Mouse (Mus musculus): Measurements from ENCODE around the gene Arsk. TPM values are rescaled to one million over a fixed set of nuclear protein-coding genes. Genes with fewer than 3 reads are reported as not detected.

Arsk gene
- 4.7 and 5.2 TPM in 2 replicates for polyA plus RNA-seq (2015; fragmentation: Nextera tagmentation; extraction: Ambion mirVana)

- Histone ChIP-seq H3K4me2 (ENCODE audit: low read length) (peak within 1 kb of the TSS; percentile 77), H3K27me3 (replicated peaks; ENCODE audit: control insufficient read depth, insufficient read depth, low read length) (no peaks in the 10 kb centered on the region), H3K9me3 (ENCODE audit: control insufficient read depth, low read length) (no peaks in the 10 kb centered on the region), H3K27ac (ENCODE audit: low read depth, low read length) (peak within 1 kb of the TSS; percentile 58), H3K36me3 (ENCODE audit: control insufficient read depth, insufficient read depth, low read length) (no peaks in the 10 kb centered on the region), H3K4me3 (ENCODE audit: low read length) (peak within 1 kb of the TSS; percentile 48), H3K9ac (ENCODE audit: low read depth, low read length) (peak within 1 kb of the TSS; percentile 64), H3K4me1 (ENCODE audit: control insufficient read depth, insufficient read depth, low read depth, low read length) (peaks cover 3% of the 10 kb centered on the region; the same call in 1 of the 2 replicates)
- peak; percentile 99 for ATAC-seq
- under 1% methylated on average over 34 of the region's 34 CpGs for WGBS
Measured at GRCm38 (mm10) chr13:76098493-76099303, at the start of gene Arsk, which contains the start of gene Ttc37. TSS of gene Arsk (minus strand) at chr13:76098660. TSS of gene Ttc37 (plus strand) at chr13:76098734.

DNA sequence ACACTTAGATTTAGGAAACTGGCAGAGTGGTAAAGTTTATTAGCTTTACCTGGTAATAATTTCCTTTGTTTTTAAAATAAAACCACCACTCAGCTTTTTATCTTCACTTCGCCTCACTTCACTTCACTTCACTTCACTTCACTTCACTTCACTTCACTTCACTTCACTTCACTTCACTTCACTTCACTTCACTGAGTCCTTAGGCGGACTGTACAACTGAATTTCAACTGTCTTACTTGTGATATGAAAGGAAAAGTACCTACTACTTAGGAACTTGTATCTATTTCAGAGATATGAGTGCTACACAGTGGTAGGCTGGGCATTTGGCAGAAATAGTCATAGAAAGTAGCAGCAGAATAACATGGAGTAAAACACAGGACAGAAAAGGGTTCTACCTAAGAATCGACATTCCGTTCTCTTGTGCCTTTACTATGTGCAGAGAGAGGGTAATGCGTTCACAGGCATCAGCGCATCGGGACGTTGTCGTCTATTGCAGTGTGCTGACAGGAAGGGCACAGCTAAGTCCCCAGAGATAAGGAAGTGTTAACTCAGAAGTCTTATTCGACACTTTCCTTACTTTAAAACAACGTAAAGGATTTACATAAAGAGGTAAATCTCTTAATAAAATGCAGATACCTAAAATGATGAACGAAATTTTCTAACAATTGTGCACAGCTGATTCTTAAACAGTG is 42.8 kb upstream of the Arsk start:
- Histone ChIP-seq H3K36me3 (ENCODE audit: control insufficient read depth, insufficient read depth, low read length) (peaks cover 4% of the 10 kb centered on the region; the same call in 1 of the 2 replicates), H3K9ac (ENCODE audit: low read depth, low read length) (no peak overlapping the region), H3K27me3 (replicated peaks; ENCODE audit: control insufficient read depth, insufficient read depth, low read length) (no peaks in the 10 kb centered on the region), H3K4me3 (ENCODE audit: low read length) (no peak overlapping the region), H3K9me3 (ENCODE audit: control insufficient read depth, low read length) (no peaks in the 10 kb centered on the region), H3K27ac (ENCODE audit: low read depth, low read length) (no peak overlapping the region), H3K4me2 (ENCODE audit: low read length) (no peak overlapping the region), H3K4me1 (ENCODE audit: control insufficient read depth, insufficient read depth, low read depth, low read length) (no peaks in the 10 kb centered on the region)
- 89% methylated on average over 12 of the region's 12 CpGs for WGBS
- no peak for ATAC-seq

- no peak overlapping the region for H3K4me3 ChIP-seq (ENCODE audit: low read length)
- no peak overlapping the region for H3K4me2 ChIP-seq (ENCODE audit: low read length)
- H3K27me3 ChIP-seq (replicated peaks; ENCODE audit: control insufficient read depth, insufficient read depth, low read length): no peaks in the 10 kb centered on the region
- no peaks in the 10 kb centered on the region for H3K9me3 ChIP-seq (ENCODE audit: control insufficient read depth, low read length)
- no peak overlapping the region for H3K27ac ChIP-seq (ENCODE audit: low read depth, low read length)
- 91% methylated on average over 3 of the region's 3 CpGs for WGBS
- no peak overlapping the region for H3K9ac ChIP-seq (ENCODE audit: low read depth, low read length)
- peaks cover 6% of the 10 kb centered on the region; the same call in 1 of the 2 replicates for H3K36me3 ChIP-seq (ENCODE audit: control insufficient read depth, insufficient read depth, low read length)
- no peak for ATAC-seq
- H3K4me1 ChIP-seq (ENCODE audit: control insufficient read depth, insufficient read depth, low read depth, low read length): no peaks in the 10 kb centered on the region
Measured at GRCm38 (mm10) chr13:76138862-76139261, 40.4 kb upstream of the Arsk start.

DNA sequence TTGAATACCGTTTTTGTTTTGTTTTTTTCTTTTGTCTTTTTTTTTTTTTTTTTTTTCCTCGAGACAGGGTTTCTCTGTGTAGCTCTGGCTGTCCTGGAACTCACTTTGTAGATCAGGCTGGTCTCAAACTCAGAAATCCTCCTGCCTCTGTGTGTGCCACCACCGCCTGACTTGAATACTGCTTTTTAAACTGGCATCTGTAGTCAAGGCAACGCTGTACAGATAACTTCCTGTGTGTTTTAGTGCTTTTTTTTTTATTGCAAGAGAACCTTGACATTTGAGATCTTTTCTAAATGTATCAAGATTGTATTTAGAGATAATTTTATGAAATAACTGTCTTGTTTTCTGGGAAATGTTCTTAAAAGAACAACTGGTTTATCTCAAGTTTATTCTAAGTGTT is 34.0 kb upstream of the Arsk start:
- Histone ChIP-seq H3K27me3 (replicated peaks; ENCODE audit: control insufficient read depth, insufficient read depth, low read length) (no peaks in the 10 kb centered on the region), H3K27ac (ENCODE audit: low read depth, low read length) (no peak overlapping the region), H3K4me3 (ENCODE audit: low read length) (no peak overlapping the region), H3K4me1 (ENCODE audit: control insufficient read depth, insufficient read depth, low read depth, low read length) (no peaks in the 10 kb centered on the region), H3K36me3 (ENCODE audit: control insufficient read depth, insufficient read depth, low read length) (peaks cover 18% of the 10 kb centered on the region; the same call in 1 of the 2 replicates), H3K9ac (ENCODE audit: low read depth, low read length) (no peak overlapping the region), H3K9me3 (ENCODE audit: control insufficient read depth, low read length) (no peaks in the 10 kb centered on the region), H3K4me2 (ENCODE audit: low read length) (no peak overlapping the region)
- WGBS: 83% methylated on average over 4 of the region's 4 CpGs
- no peak for ATAC-seq

- 95% methylated on average over 4 of the region's 4 CpGs for WGBS
- peaks cover 18% of the 10 kb centered on the region for H3K36me3 ChIP-seq (ENCODE audit: control insufficient read depth, insufficient read depth, low read length)
Measured at GRCm38 (mm10) chr13:76128799-76129198, 30.3 kb upstream of the Arsk start.

DNA sequence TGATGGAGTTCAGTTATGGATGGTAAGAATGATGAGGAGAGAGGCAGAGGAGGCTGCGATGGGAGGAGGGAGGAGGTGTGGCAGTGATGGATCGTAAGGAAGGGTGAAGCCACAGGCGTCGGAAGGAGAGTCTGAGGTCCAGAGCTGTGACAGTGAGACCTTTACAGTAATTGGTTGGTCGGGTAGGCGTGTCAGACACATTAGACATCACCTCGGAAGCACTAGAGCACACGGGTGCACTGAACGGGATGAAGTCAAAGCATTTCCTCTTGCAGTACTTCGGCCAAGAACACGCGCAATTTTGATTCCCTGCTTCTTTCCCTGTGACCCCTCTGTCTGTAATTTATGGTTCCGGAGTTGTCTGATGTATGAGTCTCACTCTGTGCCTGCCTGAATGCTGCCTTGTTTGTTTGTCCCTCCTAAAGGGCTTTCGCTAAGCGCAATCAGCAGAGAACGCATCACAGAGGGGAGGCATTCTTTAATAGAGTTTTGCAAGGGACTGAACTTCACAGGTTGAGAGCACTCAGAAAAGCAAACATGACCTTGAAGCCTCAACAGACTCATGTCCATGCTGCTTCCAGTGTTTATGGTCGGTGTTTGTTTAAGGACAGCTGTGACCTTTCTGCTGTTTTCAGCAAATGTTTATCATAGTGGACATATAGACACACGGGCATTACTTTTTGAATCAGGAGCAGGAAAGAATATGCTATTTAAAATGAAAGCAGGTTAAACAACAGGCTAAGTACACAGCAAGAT is 10.8 kb upstream of the Arsk start:
- 92% methylated on average over 18 of the region's 18 CpGs for WGBS
- H3K36me3 ChIP-seq (ENCODE audit: control insufficient read depth, insufficient read depth, low read length): peaks cover 14% of the 10 kb centered on the region
- H3K27me3 ChIP-seq (replicated peaks; ENCODE audit: control insufficient read depth, insufficient read depth, low read length): no peaks in the 10 kb centered on the region
- no peak overlapping the region for H3K27ac ChIP-seq (ENCODE audit: low read depth, low read length)
- H3K9ac ChIP-seq (ENCODE audit: low read depth, low read length): no peak overlapping the region
- no peaks in the 10 kb centered on the region for H3K9me3 ChIP-seq (ENCODE audit: control insufficient read depth, low read length)
- H3K4me3 ChIP-seq (ENCODE audit: low read length): no peak overlapping the region
- no peak for ATAC-seq
- no peaks in the 10 kb centered on the region for H3K4me1 ChIP-seq (ENCODE audit: control insufficient read depth, insufficient read depth, low read depth, low read length)
- H3K4me2 ChIP-seq (ENCODE audit: low read length): no peak overlapping the region

More at GRCm38 (mm10) chr13:76128799-76129198, 30.3 kb upstream of the Arsk start:
- H3K9ac ChIP-seq (ENCODE audit: low read depth, low read length): no peak overlapping the region
- no peak overlapping the region for H3K4me2 ChIP-seq (ENCODE audit: low read length)
- no peaks in the 10 kb centered on the region for H3K4me1 ChIP-seq (ENCODE audit: control insufficient read depth, insufficient read depth, low read depth, low read length)
- ATAC-seq: no peak
- H3K9me3 ChIP-seq (ENCODE audit: control insufficient read depth, low read length): no peaks in the 10 kb centered on the region
- H3K27ac ChIP-seq (ENCODE audit: low read depth, low read length): no peak overlapping the region
- no peaks in the 10 kb centered on the region for H3K27me3 ChIP-seq (replicated peaks; ENCODE audit: control insufficient read depth, insufficient read depth, low read length)
- no peak overlapping the region for H3K4me3 ChIP-seq (ENCODE audit: low read length)

- H3K9me3 ChIP-seq (ENCODE audit: control insufficient read depth, low read length): no peaks in the 10 kb centered on the region
- H3K4me2 ChIP-seq (ENCODE audit: low read length): no peak overlapping the region
- no peaks in the 10 kb centered on the region for H3K36me3 ChIP-seq (ENCODE audit: control insufficient read depth, insufficient read depth, low read length)
- peaks cover 3% of the 10 kb centered on the region; the same call in 1 of the 2 replicates for H3K4me1 ChIP-seq (ENCODE audit: control insufficient read depth, insufficient read depth, low read depth, low read length)
- H3K4me3 ChIP-seq (ENCODE audit: low read length): no peak overlapping the region
- 90% methylated on average over 2 of the region's 2 CpGs for WGBS
- no peak overlapping the region for H3K9ac ChIP-seq (ENCODE audit: low read depth, low read length)
- no peaks in the 10 kb centered on the region for H3K27me3 ChIP-seq (replicated peaks; ENCODE audit: control insufficient read depth, insufficient read depth, low read length)
- no peak for ATAC-seq
- no peak overlapping the region for H3K27ac ChIP-seq (ENCODE audit: low read depth, low read length)
Measured at GRCm38 (mm10) chr13:76101989-76102388, 3.5 kb upstream of the Arsk start.

DNA sequence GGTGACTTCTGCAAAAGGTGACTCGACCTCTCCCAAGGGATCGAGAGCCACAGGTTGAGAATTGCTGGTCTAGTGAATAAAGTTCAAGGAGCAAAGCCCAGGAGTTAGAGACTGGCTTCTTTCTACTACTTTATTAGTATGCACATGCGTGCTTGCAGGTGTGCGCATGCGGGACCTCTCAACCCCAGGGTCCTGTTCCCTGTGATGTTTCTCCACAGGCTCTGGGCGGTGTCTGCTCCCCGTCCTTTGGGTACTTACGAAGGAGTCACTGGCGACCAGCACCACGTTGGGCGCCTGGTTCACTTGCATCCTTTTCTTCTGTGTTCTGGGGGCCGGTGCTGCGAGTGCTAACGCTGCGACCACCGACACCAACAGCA is 356 bp downstream of the Arsk start:
- Histone ChIP-seq H3K36me3 (ENCODE audit: control insufficient read depth, insufficient read depth, low read length) (no peaks in the 10 kb centered on the region), H3K4me2 (ENCODE audit: low read length) (peak overlapping the region; percentile 55), H3K4me1 (ENCODE audit: control insufficient read depth, insufficient read depth, low read depth, low read length) (peaks cover 3% of the 10 kb centered on the region; the same call in 1 of the 2 replicates), H3K27ac (ENCODE audit: low read depth, low read length) (peak overlapping the region; percentile 58; the same call in 1 of the 2 replicates), H3K9ac (ENCODE audit: low read depth, low read length) (peak overlapping the region; percentile 64), H3K9me3 (ENCODE audit: control insufficient read depth, low read length) (no peaks in the 10 kb centered on the region), H3K4me3 (ENCODE audit: low read length) (peak overlapping the region; percentile 48), H3K27me3 (replicated peaks; ENCODE audit: control insufficient read depth, insufficient read depth, low read length) (no peaks in the 10 kb centered on the region)
- ATAC-seq: peak; percentile 87
- 3% methylated on average over 16 of the region's 16 CpGs for WGBS
